Mouse (Mus musculus) forebrain, embryonic 14.5 days (tissue): ENCODE results near the gene Ms4a15. TPM values are rescaled to one million over a fixed set of nuclear protein-coding genes. Genes with fewer than 3 reads are reported as not detected.

ENCODE experiments used
- ATAC-seq: fragments of 200-750 bp; cut with Nextera tagmentation; 2 replicates; pipeline ENCODE4 v1.8.0; 2017; ENCODE audit warnings: mild to moderate bottlenecking, moderate library complexity
- DNase-seq: peaks from one replicate; pipeline ENCODE4 v3.0.0-alpha.2; 2015; ENCODE audit warnings: low spot score
- H3K27ac ChIP-seq: fragments of 300-500 bp; sonication (generic); 2 replicates; pipeline ENCODE4 v1.5.1; 2014; ENCODE audit warnings: low read depth, mild to moderate bottlenecking, control low read depth, low read length, moderate library complexity
- H3K27me3 ChIP-seq: fragments of 300-500 bp; sonication (generic); replicated peaks from 2 replicates; pipeline ENCODE4 v1.6.1; 2014; ENCODE audit warnings: low read length, control low read depth, mixed read lengths; ENCODE audit not compliant: control insufficient read depth, insufficient read depth
- H3K36me3 ChIP-seq: fragments of 300-500 bp; sonication (generic); 2 replicates; pipeline ENCODE4 v1.6.1; 2014; ENCODE audit warnings: low read length, control low read depth; ENCODE audit not compliant: control insufficient read depth, insufficient read depth
- H3K4me1 ChIP-seq: fragments of 300-500 bp; sonication (generic); 2 replicates; pipeline ENCODE4 v1.6.1; 2014; ENCODE audit warnings: antibody characterized with exemption, low read length, control low read depth; ENCODE audit not compliant: control insufficient read depth, insufficient read depth
- H3K4me2 ChIP-seq: fragments of 300-500 bp; sonication (generic); 2 replicates; pipeline ENCODE4 v1.6.1; 2014; ENCODE audit warnings: mild to moderate bottlenecking, control low read depth, low read length
- H3K4me3 ChIP-seq: fragments of 300-500 bp; sonication (generic); 2 replicates; pipeline ENCODE4 v1.5.1; 2014; ENCODE audit warnings: low read depth, low read length, control low read depth
- H3K9ac ChIP-seq: fragments of 300-500 bp; sonication (generic); 2 replicates; pipeline ENCODE4 v1.6.1; 2014; ENCODE audit warnings: mild to moderate bottlenecking, low read length, control low read depth, moderate library complexity
- H3K9me3 ChIP-seq: fragments of 300-500 bp; sonication (generic); replicated peaks from 2 replicates; pipeline ENCODE4 v1.6.1; 2016; ENCODE audit warnings: low read length, control low read depth, mixed read lengths; ENCODE audit not compliant: control insufficient read depth
- WGBS: fragments of 180-500 bp; shearing (Covaris S2); extraction: QIAGEN DNeasy Blood & Tissue Kit; methylation state at CpG from one replicate; pipeline ENCODE4 v1.1.7; 2014; 5-methylcytosine and 5-hydroxymethylcytosine counted together
- polyA plus RNA-seq: library from polyadenylated mRNA; unstranded; fragments of >200 nt; fragmentation: Nextera tagmentation; extraction: Ambion mirVana; gene quantifications from 2 replicates; pipeline ENCODE4 v1.2.1, GENCODE M21; 2014

The Ms4a15 gene
- polyA plus RNA-seq, 1 experiment from 2014 or later: not detected

GRCm38 (mm10) chr19:10938771-10939170 lies 54.3 kb downstream of the Ms4a15 start:
- WGBS: 64% methylated on average over 3 of the region's 3 CpGs
- no peak overlapping the region for H3K4me2 ChIP-seq
- H3K9ac ChIP-seq: no peak overlapping the region
- ATAC-seq: no peak
- no peak for DNase-seq
- H3K36me3 ChIP-seq: peaks cover 21% of the 10 kb centered on the region
- H3K4me1 ChIP-seq: peaks cover 9% of the 10 kb centered on the region; the same call in 1 of the 2 replicates
- H3K27ac ChIP-seq: no peak overlapping the region
- H3K4me3 ChIP-seq: no peak overlapping the region
- no peaks in the 10 kb centered on the region for H3K9me3 ChIP-seq
- 0 out of 2 replicates have a peak, but pooled peaks cover 3% of the 10 kb centered on the region for H3K27me3 ChIP-seq

- no peak within 1 kb of the TSS for H3K4me3 ChIP-seq
- H3K27me3 ChIP-seq: 0 out of 2 replicates have a peak, but pooled peaks cover 3% of the 10 kb centered on the region
- no peak within 1 kb of the TSS for H3K27ac ChIP-seq
- H3K9me3 ChIP-seq: no peaks in the 10 kb centered on the region
- 73% methylated on average over 5 of the region's 5 CpGs for WGBS
- no peak for DNase-seq
- peaks cover 4% of the 10 kb centered on the region; the same call in 1 of the 2 replicates for H3K36me3 ChIP-seq
- no peak for ATAC-seq
- no peak within 1 kb of the TSS for H3K4me2 ChIP-seq
- H3K9ac ChIP-seq: no peak within 1 kb of the TSS
- H3K4me1 ChIP-seq: peaks cover 9% of the 10 kb centered on the region; the same call in 1 of the 2 replicates
Measured at GRCm38 (mm10) chr19:10937110-10937563, 55.9 kb downstream of the Ms4a15 start, which contains the start of gene Ptgdr2. Ptgdr2 (plus strand) TSS chr19:10937160.

GRCm38 (mm10) chr19:10936077-10936476 lies 57.0 kb downstream of the Ms4a15 start:
- whole genome bisulfite sequencing: 88% methylated on average over 5 of the region's 5 CpGs
- ATAC-seq (no peak), DNase-seq (no peak)
- Histone ChIP-seq H3K4me2 (no peak overlapping the region), H3K36me3 (no peaks in the 10 kb centered on the region), H3K4me1 (peaks cover 6% of the 10 kb centered on the region; the same call in 1 of the 2 replicates), H3K4me3 (no peak overlapping the region), H3K9ac (no peak overlapping the region), H3K27ac (no peak overlapping the region), H3K27me3 (0 out of 2 replicates have a peak, but pooled peaks cover 3% of the 10 kb centered on the region), H3K9me3 (no peaks in the 10 kb centered on the region)

- Histone ChIP-seq H3K4me2 (no peak overlapping the region), H3K36me3 (no peaks in the 10 kb centered on the region), H3K9ac (no peak overlapping the region), H3K27ac (no peak overlapping the region), H3K4me1 (no peaks in the 10 kb centered on the region), H3K27me3 (0 out of 2 replicates have a peak, but pooled peaks cover 3% of the 10 kb centered on the region), H3K9me3 (no peaks in the 10 kb centered on the region), H3K4me3 (no peak overlapping the region)
- 20% methylated on average over 5 of the region's 5 CpGs for WGBS
- ATAC-seq (no peak), DNase-seq (no peak)
Measured at GRCm38 (mm10) chr19:10935029-10935428, 58.0 kb downstream of the Ms4a15 start.

- H3K9me3 ChIP-seq: no peaks in the 10 kb centered on the region
- no peak for DNase-seq
- WGBS: 97% methylated on average over 2 of the region's 2 CpGs
- no peaks in the 10 kb centered on the region for H3K36me3 ChIP-seq
- H3K27me3 ChIP-seq: no peaks in the 10 kb centered on the region
- no peaks in the 10 kb centered on the region for H3K4me1 ChIP-seq
- ATAC-seq: no peak
- H3K4me3 ChIP-seq: no peak overlapping the region
- no peak overlapping the region for H3K9ac ChIP-seq
- no peak overlapping the region for H3K27ac ChIP-seq
- no peak overlapping the region for H3K4me2 ChIP-seq
Measured at GRCm38 (mm10) chr19:10930641-10931040, 62.4 kb downstream of the Ms4a15 start.

Other genes with a start within 250 kb of the Ms4a15 start
- gene Cd6, start 163.2 kb downstream of the Ms4a15 start, polyA plus RNA-seq: not detected in 2 replicates
- gene Slc15a3, start 153.5 kb downstream of the Ms4a15 start, polyA plus RNA-seq: 0.34 and 0.49 TPM in 2 replicates
- 106 and 149 TPM in 2 replicates for gene Tmem132a, start 123.3 kb downstream of the Ms4a15 start, polyA plus RNA-seq
- 42.7 and 47.7 TPM in 2 replicates for gene Tmem109, start 111.2 kb downstream of the Ms4a15 start, polyA plus RNA-seq
- 44.2 and 45.5 TPM in 2 replicates for gene Prpf19, start 98.0 kb downstream of the Ms4a15 start, polyA plus RNA-seq
- 0.99 TPM in 1 of 2 replicates, not detected in the other for gene Zp1, start 72.6 kb downstream of the Ms4a15 start, polyA plus RNA-seq
- 0.16 and 0.18 TPM in 2 replicates for gene Ptgdr2, start 56.1 kb downstream of the Ms4a15 start, polyA plus RNA-seq
- 12.1 and 15.0 TPM in 2 replicates for gene Ccdc86, start 44.0 kb downstream of the Ms4a15 start, polyA plus RNA-seq
- not detected in 2 replicates for gene Ms4a10, start 18.6 kb downstream of the Ms4a15 start, polyA plus RNA-seq
- gene Ms4a18, start 24.8 kb upstream of the Ms4a15 start, polyA plus RNA-seq: not detected in 2 replicates
- gene Ms4a8a, start 87.9 kb upstream of the Ms4a15 start, polyA plus RNA-seq: not detected in 2 replicates
- gene 1700017D01Rik, start 137.6 kb upstream of the Ms4a15 start, polyA plus RNA-seq: not detected in 2 replicates
- gene 1700025F22Rik, start 172.1 kb upstream of the Ms4a15 start, polyA plus RNA-seq: not detected in 2 replicates
- gene Ms4a13, start 203.5 kb upstream of the Ms4a15 start, polyA plus RNA-seq: not detected in 2 replicates
- not detected in 2 replicates for gene Ms4a12, start 239.2 kb upstream of the Ms4a15 start, polyA plus RNA-seq